Mouse (Mus musculus): ENCODE measurements around the gene Kti12. TPM values are rescaled to one million over a fixed set of nuclear protein-coding genes. Genes with fewer than 3 reads are reported as not detected.

Kti12 gene
- total and polyA plus RNA-seq, 3 experiments: 36.1 to 81.3 (median 66.0) TPM

DNA sequence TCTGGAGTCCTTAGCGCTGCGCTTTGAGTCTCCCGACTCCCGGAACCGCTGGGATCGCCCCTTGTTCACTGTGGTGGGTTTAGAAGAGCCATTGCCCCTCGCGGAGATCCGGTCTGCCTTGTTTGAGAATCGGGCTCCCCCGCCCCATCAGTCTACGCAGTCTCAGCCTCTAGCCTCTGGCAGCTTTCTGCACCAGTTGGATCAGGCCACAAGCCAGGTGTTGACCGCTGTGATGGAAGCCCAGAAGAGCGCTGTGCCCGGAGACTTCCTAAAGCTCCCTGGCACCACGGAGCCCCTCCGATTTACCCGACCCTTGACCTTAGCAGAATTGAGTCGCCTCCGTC, 892 bp downstream of the Kti12 start, which contains the start of gene A730015C16Rik:
A730015C16Rik (minus strand) TSS at position 115 of the 344 bp plus-strand sequence.
- Histone ChIP-seq H3K27me3 (replicated peaks) (no peaks in the 10 kb centered on the region), H3K27ac (ENCODE audit: insufficient read depth, low read depth) (peak within 1 kb of the TSS; percentile 53), H3K9ac (ENCODE audit: insufficient read depth, low read depth) (peak within 1 kb of the TSS; percentile 68), H3K4me2 (ENCODE audit: insufficient read depth, low read depth, poor library complexity, severe bottlenecking) (peak within 1 kb of the TSS; percentile 82), H3K79me2 (replicated peaks; ENCODE audit: control insufficient read depth, extremely low read depth, insufficient read depth, poor library complexity, severe bottlenecking) (peaks cover 25% of the 10 kb centered on the region), H3K4me1 (ENCODE audit: control insufficient read depth in 1 of 2, insufficient read depth in 2 of 2) (peaks cover 0 to 19% of the 10 kb centered on the region in 2 experiments; a peak in 2 of 4 replicates), H3K4me3 (replicated peaks in 1 of 3; ENCODE audit: low read depth in 2 of 3, low read length in 2 of 3, poor library complexity in 1 of 3) (peak within 1 kb of the TSS; percentile 87 to 98 (median 97)), H3K9me3 (replicated peaks; ENCODE audit: low read length) (no peaks in the 10 kb centered on the region), H3K36me3 (replicated peaks in 1 of 2; ENCODE audit: control insufficient read depth in 1 of 2, insufficient read depth in 1 of 2, low read length in 1 of 2) (peaks cover 2 to 19% of the 10 kb centered on the region in 2 experiments)
- dilution Hi-C loops (cut with MboI; ENCODE audit: extremely low pct_ligation_motif_present, extremely low pct_unique_long_range_greater_than_20kb, low sequenced_read_pairs): no loop called here
- in situ Hi-C loops (cut with MboI; ENCODE audit: low pct_ligation_motif_present, low pct_unique_long_range_greater_than_20kb, low sequenced_read_pairs): no loop called here
- no peak for DNase-seq (ENCODE audit: extremely low read depth)
- TF ChIP-seq CTCF (conservative IDR thresholded peaks at IDR 0.05 in 1 of 2, IDR thresholded peaks at IDR 0.05 in 1 of 2; ENCODE audit: low read depth in 2 of 2, low read length in 2 of 2) (no peak), IRF4 (IDR thresholded peaks at IDR 0.05; ENCODE audit: low read depth, low read length) (no peak), RAD21 (IDR thresholded peaks at IDR 0.05; ENCODE audit: low read depth, low read length) (no peak), POLR2A (IDR thresholded peaks at IDR 0.05; ENCODE audit: low read depth, low read length) (no peak), NRF1 (IDR thresholded peaks at IDR 0.05; ENCODE audit: low read depth, low read length) (no peak), E2F4 (IDR thresholded peaks at IDR 0.05; ENCODE audit: insufficient replicate concordance, low read depth, low read length) (no peak)

DNA sequence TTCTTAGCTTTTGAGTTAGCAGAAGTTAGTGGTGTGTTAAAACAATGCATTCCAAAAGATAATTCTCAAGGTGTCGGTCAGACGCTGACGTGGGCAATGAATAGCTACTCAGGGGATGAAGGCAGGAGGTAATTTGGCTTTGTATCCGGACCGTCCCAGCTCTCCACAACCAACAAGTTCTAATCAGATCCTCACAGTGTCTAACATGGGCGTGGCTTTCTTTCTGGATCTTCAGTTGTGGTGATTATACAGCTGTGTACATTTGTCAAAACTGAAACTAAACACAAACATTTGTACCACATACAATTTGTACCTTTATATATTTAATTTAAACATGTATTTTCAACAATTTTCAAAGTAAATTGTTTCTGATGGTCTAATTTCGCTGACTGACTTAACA, 19.2 kb downstream of the Kti12 start:
- Histone ChIP-seq H3K4me3 (replicated peaks in 1 of 3; ENCODE audit: low read depth in 2 of 3, low read length in 2 of 3, poor library complexity in 1 of 3) (no peak overlapping the region), H3K27me3 (replicated peaks) (no peaks in the 10 kb centered on the region), H3K27ac (ENCODE audit: insufficient read depth, low read depth) (no peak overlapping the region), H3K4me1 (ENCODE audit: control insufficient read depth in 1 of 2, insufficient read depth in 2 of 2) (peaks cover 0 to 5% of the 10 kb centered on the region in 2 experiments; a peak in 2 of 4 replicates), H3K9ac (ENCODE audit: insufficient read depth, low read depth) (no peak overlapping the region), H3K4me2 (ENCODE audit: insufficient read depth, low read depth, poor library complexity, severe bottlenecking) (no peak overlapping the region), H3K9me3 (replicated peaks; ENCODE audit: low read length) (no peaks in the 10 kb centered on the region), H3K79me2 (replicated peaks; ENCODE audit: control insufficient read depth, extremely low read depth, insufficient read depth, poor library complexity, severe bottlenecking) (no peaks in the 10 kb centered on the region), H3K36me3 (replicated peaks in 1 of 2; ENCODE audit: control insufficient read depth in 1 of 2, insufficient read depth in 1 of 2, low read length in 1 of 2) (peaks cover 0 to 20% of the 10 kb centered on the region in 2 experiments)
- no peak for DNase-seq (ENCODE audit: extremely low read depth)
- in situ Hi-C loops (cut with MboI; ENCODE audit: low pct_ligation_motif_present, low pct_unique_long_range_greater_than_20kb, low sequenced_read_pairs): loop anchor here (5.0 kb wide), 3 partner anchors 120 to 300 kb away; no protein-coding TSS in a partner anchor
- TF ChIP-seq SMC3 (IDR thresholded peaks at IDR 0.05; ENCODE audit: low read depth, low read length): no peak
- TF ChIP-seq MAZ (IDR thresholded peaks at IDR 0.05; ENCODE audit: low read depth, low read length): no peak
- no peak for TF ChIP-seq MEF2A (IDR thresholded peaks at IDR 0.05; ENCODE audit: borderline replicate concordance, low read depth, low read length)
- no peak for TF ChIP-seq NELFE (IDR thresholded peaks at IDR 0.05; ENCODE audit: low read depth, low read length)
- TF ChIP-seq USF1 (IDR thresholded peaks at IDR 0.05; ENCODE audit: low read depth, low read length): no peak
- dilution Hi-C loops (cut with MboI; ENCODE audit: extremely low pct_ligation_motif_present, extremely low pct_unique_long_range_greater_than_20kb, low sequenced_read_pairs): no loop called here

DNA sequence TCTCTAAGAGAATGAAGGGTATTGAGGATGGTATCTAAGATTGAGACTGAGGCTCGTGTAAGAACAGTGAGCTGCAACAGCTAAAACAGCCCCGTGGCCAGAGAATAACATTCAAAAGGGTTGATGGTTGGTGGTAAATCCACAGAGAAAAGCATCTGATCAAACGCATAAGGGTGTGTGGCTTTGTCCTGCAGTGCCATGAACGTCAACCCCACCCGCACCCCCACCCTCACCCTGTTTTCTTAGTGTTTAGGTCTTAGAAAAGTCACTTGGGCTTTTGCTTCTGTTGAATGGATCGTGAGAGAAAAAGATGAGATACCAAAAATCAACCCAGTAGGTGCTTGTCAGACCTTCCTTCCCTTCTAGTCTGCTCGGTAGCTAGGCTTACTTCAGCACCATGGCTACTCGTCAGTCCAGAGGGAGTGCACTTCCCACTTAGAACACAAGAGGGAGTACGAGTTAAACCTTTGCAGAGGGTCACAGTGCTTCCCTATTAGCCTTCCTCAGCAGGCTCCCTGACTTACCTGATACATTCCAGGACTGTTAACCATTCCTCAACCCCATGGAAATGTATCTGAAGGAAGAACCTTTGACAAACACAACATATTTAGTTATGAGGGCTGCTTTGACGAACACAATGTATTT, 22.3 kb downstream of the Kti12 start:
- TF ChIP-seq USF2 (conservative IDR thresholded peaks at IDR 0.05; ENCODE audit: low read depth, low read length) (no peak), MEF2A (IDR thresholded peaks at IDR 0.05; ENCODE audit: borderline replicate concordance, low read depth, low read length) (no peak), KAT2A (IDR thresholded peaks at IDR 0.05; ENCODE audit: insufficient replicate concordance, low read length) (no peak), EP300 (IDR thresholded peaks at IDR 0.05; ENCODE audit: low read length) (no peak), POLR2A (IDR thresholded peaks at IDR 0.05; ENCODE audit: low read depth, low read length) (no peak), GABPA (IDR thresholded peaks at IDR 0.05; ENCODE audit: insufficient replicate concordance, low read depth, low read length) (no peak), CTCF (conservative IDR thresholded peaks at IDR 0.05 in 1 of 2, IDR thresholded peaks at IDR 0.05 in 1 of 2; ENCODE audit: low read depth in 2 of 2, low read length in 2 of 2) (peak; percentile 95 to 99), E2F4 (IDR thresholded peaks at IDR 0.05; ENCODE audit: insufficient replicate concordance, low read depth, low read length) (no peak), PAX5 (IDR thresholded peaks at IDR 0.05; ENCODE audit: low read length) (no peak), USF1 (IDR thresholded peaks at IDR 0.05; ENCODE audit: low read depth, low read length) (no peak), POLR2AphosphoS2 (IDR thresholded peaks at IDR 0.05; ENCODE audit: low read depth, low read length) (no peak), MAX (IDR thresholded peaks at IDR 0.05; ENCODE audit: low read length) (no peak), HCFC1 (IDR thresholded peaks at IDR 0.05; ENCODE audit: low read depth, low read length) (no peak), RAD21 (IDR thresholded peaks at IDR 0.05; ENCODE audit: low read depth, low read length) (peak; percentile 99), SMC3 (IDR thresholded peaks at IDR 0.05; ENCODE audit: low read depth, low read length) (peak; percentile 98), UBTF (IDR thresholded peaks at IDR 0.05; ENCODE audit: low read depth, low read length) (no peak), ZC3H11A (IDR thresholded peaks at IDR 0.05; ENCODE audit: low read depth, low read length) (peak; percentile 83), CHD1 (IDR thresholded peaks at IDR 0.05; ENCODE audit: low read depth, low read length) (no peak), TBP (conservative IDR thresholded peaks at IDR 0.05; ENCODE audit: low read depth, low read length) (no peak)
- 0 out of 4 replicates have a peak, but pooled peaks cover 0 to under 1% of the 10 kb centered on the region in 2 experiments for H3K4me1 ChIP-seq (ENCODE audit: control insufficient read depth in 1 of 2, insufficient read depth in 2 of 2)
- no peaks in the 10 kb centered on the region for H3K27me3 ChIP-seq (replicated peaks)
- H3K9me3 ChIP-seq (replicated peaks; ENCODE audit: low read length): no peaks in the 10 kb centered on the region
- no peak overlapping the region for H3K27ac ChIP-seq (ENCODE audit: insufficient read depth, low read depth)
- H3K79me2 ChIP-seq (replicated peaks; ENCODE audit: control insufficient read depth, extremely low read depth, insufficient read depth, poor library complexity, severe bottlenecking): no peaks in the 10 kb centered on the region
- H3K36me3 ChIP-seq (replicated peaks in 1 of 2; ENCODE audit: control insufficient read depth in 1 of 2, insufficient read depth in 1 of 2, low read length in 1 of 2): no peaks in the 10 kb centered on the region
- no peak overlapping the region for H3K4me2 ChIP-seq (ENCODE audit: insufficient read depth, low read depth, poor library complexity, severe bottlenecking)
- H3K4me3 ChIP-seq (replicated peaks in 1 of 3; ENCODE audit: low read depth in 2 of 3, low read length in 2 of 3, poor library complexity in 1 of 3): no peak overlapping the region
- DNase-seq (ENCODE audit: extremely low read depth): peak; percentile 86
- no peak overlapping the region for H3K9ac ChIP-seq (ENCODE audit: insufficient read depth, low read depth)
- dilution Hi-C loops (cut with MboI; ENCODE audit: extremely low pct_ligation_motif_present, extremely low pct_unique_long_range_greater_than_20kb, low sequenced_read_pairs): no loop called here
- in situ Hi-C loops (cut with MboI; ENCODE audit: low pct_ligation_motif_present, low pct_unique_long_range_greater_than_20kb, low sequenced_read_pairs): loop anchor here (5.0 kb wide), 3 partner anchors 117 to 297 kb away; no protein-coding TSS in a partner anchor

Data from CH12.LX (cell line).